Mouse (Mus musculus): Measurements from ENCODE around the gene Magee2.
"Not testable (repeated sequence)": the region's sequence is repeated elsewhere in the genome, so short reads cannot be mapped to it uniquely, and the experiment has no call there.

The Magee2 gene

DNA sequence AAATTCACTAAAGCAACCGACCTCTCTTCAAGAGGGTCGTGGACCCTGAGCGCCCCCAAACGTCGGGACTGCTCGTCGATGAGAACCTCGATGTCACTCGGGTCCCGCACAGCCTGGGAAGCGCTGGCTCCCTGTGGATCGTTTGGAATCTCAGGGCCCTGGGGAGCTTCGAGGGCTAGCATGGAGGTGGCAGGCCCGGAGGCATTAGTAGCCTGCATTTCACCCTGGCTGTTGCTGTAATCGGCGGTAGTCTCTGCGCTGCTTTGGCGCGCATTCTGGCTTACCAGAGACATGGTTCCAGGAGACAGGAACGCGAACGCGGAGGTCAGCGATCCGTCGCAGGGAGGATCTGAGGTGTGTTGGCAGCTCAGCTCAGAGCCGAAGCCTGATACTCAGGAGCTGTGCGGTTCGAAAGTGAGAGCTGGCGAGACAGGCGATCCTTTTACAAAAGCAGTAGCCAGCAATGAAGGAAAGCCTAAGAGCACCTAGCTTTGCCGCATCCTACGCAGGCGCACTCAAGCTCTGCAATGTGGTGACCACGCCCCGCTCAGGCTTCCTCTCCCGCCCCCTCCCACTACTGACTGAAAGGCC, at the start of gene Magee2:
Gene Magee2 (minus strand): TSS at position 517 of the 591 bp plus-strand sequence.
- in situ Hi-C loops (cut with MboI, MseI) = loop anchor here (5.0 kb wide), 1 partner anchor 110 kb away; no protein-coding TSS in a partner anchor

DNA sequence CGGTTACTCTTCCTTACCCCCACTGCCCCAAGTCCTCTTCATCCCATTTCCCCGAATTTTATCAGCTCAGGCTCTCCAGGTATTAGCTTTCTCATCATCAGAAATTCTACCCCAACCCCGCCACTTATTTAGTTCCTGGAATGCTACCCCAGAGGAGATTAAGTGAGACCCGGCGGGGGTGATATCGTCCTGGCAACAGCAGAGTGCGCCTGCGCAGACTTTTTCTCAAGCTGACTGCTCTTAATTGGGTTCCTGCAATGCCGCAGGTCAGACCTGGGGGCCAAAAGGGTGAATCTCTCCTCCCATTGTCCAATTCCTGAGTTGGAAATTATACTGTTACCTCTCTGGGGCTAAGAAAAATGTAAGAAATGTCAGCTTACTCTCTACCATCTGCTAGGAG, 3.5 kb downstream of the Magee2 start:
- in situ Hi-C loops (cut with MboI, MseI) = loop anchor here (5.0 kb wide), 1 partner anchor 551 kb away; no protein-coding TSS in a partner anchor

DNA sequence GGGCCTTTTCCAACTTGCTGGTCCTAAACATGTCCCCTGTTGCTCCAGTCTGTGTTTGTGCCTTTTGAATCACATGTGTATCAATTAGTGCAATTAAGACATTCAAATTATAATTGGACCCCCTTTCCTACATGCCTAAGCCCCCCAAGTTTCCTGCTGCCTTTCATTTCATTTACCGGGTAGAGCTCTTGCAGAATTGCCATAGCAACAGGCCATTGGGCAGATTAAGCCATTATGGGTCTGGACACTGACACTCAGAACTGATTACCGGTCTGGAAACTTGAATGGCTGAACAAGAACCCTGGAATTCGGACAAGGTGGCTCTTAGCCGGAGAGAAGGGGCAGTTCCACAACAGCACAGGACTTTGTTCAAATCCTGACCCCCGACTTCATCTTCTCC, 39.5 kb downstream of the Magee2 start:
- in situ Hi-C loops (cut with MboI, MseI) = loop anchor here (5.0 kb wide), 1 partner anchor 135 kb away; no protein-coding TSS in a partner anchor

DNA sequence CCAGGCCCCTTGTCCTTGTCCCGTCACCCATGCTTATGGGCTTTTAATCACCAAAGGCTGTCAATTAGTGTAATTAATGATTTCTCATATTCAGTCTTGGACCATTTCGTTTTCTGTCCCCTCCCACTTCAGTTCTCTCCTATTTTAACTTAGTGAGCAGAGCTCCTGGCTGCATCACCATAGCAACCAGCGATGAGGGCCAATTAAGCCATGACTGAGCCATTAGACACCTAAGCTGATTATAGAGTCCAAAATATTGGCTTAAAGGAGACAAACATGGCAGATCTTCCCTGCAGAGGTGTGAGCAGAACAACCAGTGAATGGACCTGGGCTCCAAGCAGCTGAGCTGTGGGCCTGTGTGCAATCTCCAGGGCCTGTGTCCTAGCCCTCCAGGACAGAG, 40.1 kb downstream of the Magee2 start:
- in situ Hi-C loops (cut with MboI, MseI) = loop anchor here (5.0 kb wide), 1 partner anchor 135 kb away; no protein-coding TSS in a partner anchor

DNA sequence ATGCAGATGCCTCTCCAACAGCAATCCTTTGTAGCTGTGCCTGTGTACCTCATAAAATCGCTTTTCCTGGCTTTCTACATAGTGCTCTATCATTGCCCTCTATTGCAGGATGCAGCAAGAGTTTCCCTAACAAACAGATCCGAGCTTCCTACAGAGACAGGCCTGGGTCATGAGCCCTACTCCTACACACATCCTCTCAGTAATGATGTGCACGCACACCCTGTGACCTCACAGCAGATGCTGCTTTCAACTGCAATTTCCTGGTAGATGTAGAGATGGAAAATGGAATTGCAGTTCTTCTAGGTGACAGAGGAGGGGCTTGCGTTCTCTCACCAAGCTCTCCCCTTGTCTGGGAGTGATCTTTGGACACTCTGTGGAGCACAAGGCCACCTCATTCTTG, 43.4 kb downstream of the Magee2 start:
- in situ Hi-C loops (cut with MboI, MseI) = not testable (repeated sequence)

Measured in regulatory T cell (primary cell).